ENCODE assay signal across 30 mouse cellular contexts in the genomic region with DNA sequence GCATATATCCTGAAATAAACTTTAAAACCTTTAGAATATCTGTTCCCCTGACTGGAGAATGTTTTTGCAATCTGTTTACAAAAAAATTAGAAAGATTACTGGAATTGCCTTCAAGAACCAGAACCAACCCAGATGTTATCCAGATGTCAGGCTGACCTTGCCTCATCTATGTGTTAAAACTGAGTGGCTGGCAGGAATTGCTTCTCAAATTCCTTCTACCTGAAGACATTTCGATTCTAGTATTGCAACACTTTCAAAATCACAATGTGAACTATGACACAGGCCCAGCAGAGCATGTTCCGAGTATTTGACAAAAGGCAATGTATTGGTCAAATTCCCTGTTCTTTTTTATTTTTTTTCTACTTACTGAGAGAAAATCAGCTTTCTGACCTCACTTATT. TPM values are rescaled to one million over a fixed set of nuclear protein-coding genes. Genes with fewer than 3 reads are reported as not detected.
DNase-seq lines count a peak whose midpoint lies in the region; TF ChIP-seq lines count a peak whose summit lies in the region.
"Had no signal": no experiment of that assay in that cellular context is flagged by ENCODE, and none has a peak within 500 bp of the region (broad histone marks: within the 10 kb centered on the region; RNA-seq: fewer than 3 reads in every experiment).

No protein-coding gene starts in this region.

- no peak for DNase-seq in gastrocnemius, adult 2 months
- no peak for DNase-seq in gastrocnemius, postnatal 14 days
- peak; percentile 63 for DNase-seq in heart, adult 8-10 months (ENCODE audit: low spot score)
- DNase-seq in heart, postnatal 14 days, result no peak
- peak; percentile 28 for DNase-seq in lung, postnatal 25 days (ENCODE audit: low spot score)
- no peak for DNase-seq in lung, postnatal 10 days
- peak; percentile 9 for DNase-seq in forelimb bud, embryonic 11.5 days (ENCODE audit: low read depth, low spot score)
- DNase-seq in embryo, embryonic 10.5 days (ENCODE audit: low spot score), result no peak
- DNase-seq: adrenal gland, adult 8-10 months; cerebellum, adult 2 months; cerebellum, postnatal 36 days; embryo, embryonic 11 days; kidney, adult 18-20 months; kidney, postnatal 25 days; thymus, postnatal 4 days had no signal

- H3K4me3 ChIP-seq in gastrocnemius, adult 2 months, result no peak overlapping the region
- H3K4me3 ChIP-seq: embryonic facial prominence, embryonic 13.5 days; erythroblast, embryonic 14.5 days; forebrain, embryonic 12.5 days; heart, embryonic 10.5 days; kidney, embryonic 15.5 days; limb, embryonic 12.5 days; midbrain, embryonic 13.5 days had no signal

- intact Hi-C loops in gastrocnemius, adult 2 months (cut with DNase I), result no loop called here
- intact Hi-C loops in gastrocnemius, postnatal 14 days (cut with DNase I; ENCODE audit: low total_unique reads), result no loop called here
- intact Hi-C loops in heart, postnatal 14 days (cut with DNase I), result no loop called here

- TF ChIP-seq CTCF in gastrocnemius, adult 2 months (IDR thresholded peaks at IDR 0.05), result no peak

- peak overlapping the region; percentile 56; the same call in 1 of the 2 replicates for H3K27ac ChIP-seq in gastrocnemius, adult 2 months
- H3K27ac ChIP-seq: embryonic facial prominence, embryonic 13.5 days; forebrain, embryonic 12.5 days; heart, embryonic 10.5 days; kidney, embryonic 15.5 days; limb, embryonic 12.5 days; macrophage; midbrain, embryonic 13.5 days had no signal

RNA-seq across cellular contexts. Expression of a gene that starts 3.9 kb away (rescaled TPM):
- not detected for total RNA-seq in gastrocnemius, adult 2 months (2021)
- total RNA-seq in gastrocnemius, postnatal 14 days (2021), result not detected
- not detected for total RNA-seq in heart, adult 8-10 months (2022)
- total RNA-seq in heart, postnatal 14 days (2021), result not detected
- total RNA-seq: adrenal gland, adult 8-10 months; adrenal gland, postnatal 4 days; layer of hippocampus, adult 18-20 months; layer of hippocampus, postnatal 10 days; left cerebral cortex, adult 18-20 months; left cerebral cortex, postnatal 14 days; megakaryocyte-erythroid progenitor cell, adult 5-6 weeks; monocyte, adult 5-6 weeks had no signal

RNA-seq across cellular contexts. Expression of a gene that starts 4.6 kb away (rescaled TPM):
- total RNA-seq in gastrocnemius, adult 2 months (2021), result not detected
- not detected for total RNA-seq in gastrocnemius, postnatal 14 days (2021)
- not detected for total RNA-seq in heart, adult 8-10 months (2022)
- total RNA-seq in heart, postnatal 14 days (2021), result not detected
- total RNA-seq: adrenal gland, adult 8-10 months; adrenal gland, postnatal 4 days; layer of hippocampus, adult 18-20 months; layer of hippocampus, postnatal 10 days; left cerebral cortex, adult 18-20 months; left cerebral cortex, postnatal 14 days; megakaryocyte-erythroid progenitor cell, adult 5-6 weeks had no signal

RNA-seq across cellular contexts. Expression of a gene that starts 12.8 kb away (rescaled TPM):
- 10 to 100 TPM in 1 of 2 experiments, 1 to 10 TPM in 1; 8.0 to 11.2 TPM for total RNA-seq in gastrocnemius, adult 2 months (2021)
- total RNA-seq in gastrocnemius, postnatal 14 days (2021), result 1 to 10 TPM; 2.2 to 5.5 TPM
- 10 to 100 TPM; 11.3 to 19.4 (median 17.3) TPM for total RNA-seq in heart, adult 8-10 months (2022)
- 1 to 10 TPM; 1.6 to 1.9 TPM for total RNA-seq in heart, postnatal 14 days (2021)
- total RNA-seq: layer of hippocampus, adult 18-20 months; left cerebral cortex, adult 18-20 months; left cerebral cortex, postnatal 14 days had no signal

RNA-seq across cellular contexts. Expression of a gene that starts 22.0 kb away (rescaled TPM):
- not detected for total RNA-seq in gastrocnemius, adult 2 months (2021)
- total RNA-seq in gastrocnemius, postnatal 14 days (2021), result not detected
- not detected for total RNA-seq in heart, adult 8-10 months (2022)
- not detected for total RNA-seq in heart, postnatal 14 days (2021)
- total RNA-seq: adrenal gland, adult 8-10 months; adrenal gland, postnatal 4 days; layer of hippocampus, adult 18-20 months; layer of hippocampus, postnatal 10 days; left cerebral cortex, adult 18-20 months; left cerebral cortex, postnatal 14 days; megakaryocyte-erythroid progenitor cell, adult 5-6 weeks; monocyte, adult 5-6 weeks had no signal

RNA-seq across cellular contexts. Expression of a gene that starts 39.7 kb away (rescaled TPM):
- not detected for total RNA-seq in gastrocnemius, adult 2 months (2021)
- total RNA-seq in gastrocnemius, postnatal 14 days (2021), result not detected
- total RNA-seq in heart, adult 8-10 months (2022), result not detected
- total RNA-seq in heart, postnatal 14 days (2021), result not detected
- total RNA-seq: adrenal gland, adult 8-10 months; adrenal gland, postnatal 4 days; layer of hippocampus, adult 18-20 months; layer of hippocampus, postnatal 10 days; left cerebral cortex, adult 18-20 months; left cerebral cortex, postnatal 14 days; megakaryocyte-erythroid progenitor cell, adult 5-6 weeks; monocyte, adult 5-6 weeks had no signal

Comparison
In these comparisons a context has a peak if more than half of its experiments do, and no peak if none do; other contexts are left out.
1. DNase-seq: peak in heart, adult 8-10 months (single experiment), lung, postnatal 25 days (single experiment) and forelimb bud, embryonic 11.5 days (single experiment); none in gastrocnemius, adult 2 months (single experiment), gastrocnemius, postnatal 14 days (single experiment), heart, postnatal 14 days (0 of 2), lung, postnatal 10 days (single experiment) and embryo, embryonic 10.5 days (single experiment).